Mouse (Mus musculus): ENCODE results near the gene Mylk. TPM values are rescaled to one million over a fixed set of nuclear protein-coding genes. Genes with fewer than 3 reads are reported as not detected.
"Not testable (repeated sequence)": the region's sequence is repeated elsewhere in the genome, so short reads cannot be mapped to it uniquely, and the experiment has no call there.

Mylk gene
- polyA plus RNA-seq, 1 experiment from 2014 or later, result 7.9 TPM

DNA sequence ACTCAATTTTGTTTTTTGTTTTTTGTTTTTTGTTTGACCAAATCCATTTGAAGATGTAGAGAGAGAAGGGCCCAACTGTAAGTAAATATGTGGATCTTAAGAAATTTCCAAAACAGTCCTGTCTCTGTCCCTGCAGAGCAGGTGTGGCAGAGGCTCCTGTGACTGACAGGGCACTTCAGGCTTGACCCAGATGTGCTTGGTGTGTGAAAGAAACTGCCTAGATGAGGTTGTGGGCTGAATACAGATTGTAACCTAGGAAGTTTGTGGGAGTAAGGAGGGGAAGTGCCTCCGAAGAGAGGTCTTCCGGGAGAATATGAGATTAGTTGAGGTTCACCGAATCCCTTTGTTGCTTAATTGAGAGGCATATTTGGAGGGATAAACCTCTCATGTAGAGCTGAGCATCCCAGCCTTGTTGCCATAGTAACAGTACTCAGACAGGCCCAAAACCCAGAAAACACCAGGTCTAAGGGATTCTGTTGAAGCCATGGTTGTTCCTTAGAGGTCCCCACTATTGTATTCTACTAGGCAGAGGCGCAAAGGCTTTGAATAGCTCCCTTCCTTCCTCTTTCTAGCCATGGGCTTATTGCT is 27.5 kb downstream of the Mylk start:
- H3K4me1 ChIP-seq, result peaks cover 14% of the 10 kb centered on the region
- no peaks in the 10 kb centered on the region for H3K9me3 ChIP-seq
- no peaks in the 10 kb centered on the region for H3K36me3 ChIP-seq
- WGBS, result 13% methylated on average over 4 of the region's 4 CpGs
- no peak overlapping the region for H3K4me3 ChIP-seq
- ATAC-seq (ENCODE audit: low FRiP score, low read depth), result peak; percentile 74
- 0 out of 2 replicates have a peak overlapping the region, but pooled peaks have one; percentile 14 for H3K4me2 ChIP-seq (replicated peaks)
- no peak overlapping the region for H3K9ac ChIP-seq (replicated peaks)
- H3K27me3 ChIP-seq, result peaks cover 38% of the 10 kb centered on the region
- H3K27ac ChIP-seq (replicated peaks), result no peak overlapping the region

- H3K9me3 ChIP-seq, result no peaks in the 10 kb centered on the region
- H3K36me3 ChIP-seq, result no peaks in the 10 kb centered on the region
- H3K27me3 ChIP-seq, result no peaks in the 10 kb centered on the region
- H3K4me3 ChIP-seq, result no peak overlapping the region
- WGBS, result 67% methylated on average over 1 of the region's 1 CpGs
- ATAC-seq (ENCODE audit: low FRiP score, low read depth), result no peak
- no peak overlapping the region for H3K27ac ChIP-seq (replicated peaks)
- H3K4me1 ChIP-seq, result peaks cover 8% of the 10 kb centered on the region
- H3K9ac ChIP-seq (replicated peaks), result no peak overlapping the region
- H3K4me2 ChIP-seq (replicated peaks), result no peak overlapping the region
These were observed 37.4 kb downstream of the Mylk start for GRCm38 (mm10) chr16:34782442-34782841.

- no peak for ATAC-seq (ENCODE audit: low FRiP score, low read depth)
- no peaks in the 10 kb centered on the region for H3K36me3 ChIP-seq
- no peaks in the 10 kb centered on the region for H3K27me3 ChIP-seq
- H3K4me3 ChIP-seq, result no peak overlapping the region
- peaks cover 8% of the 10 kb centered on the region for H3K4me1 ChIP-seq
- H3K9ac ChIP-seq (replicated peaks), result no peak overlapping the region
- 94% methylated on average over 5 of the region's 5 CpGs for WGBS
- H3K9me3 ChIP-seq, result no peaks in the 10 kb centered on the region
- H3K4me2 ChIP-seq (replicated peaks), result no peak overlapping the region
- no peak overlapping the region for H3K27ac ChIP-seq (replicated peaks)
These were observed 38.5 kb downstream of the Mylk start for GRCm38 (mm10) chr16:34783536-34783935.

DNA sequence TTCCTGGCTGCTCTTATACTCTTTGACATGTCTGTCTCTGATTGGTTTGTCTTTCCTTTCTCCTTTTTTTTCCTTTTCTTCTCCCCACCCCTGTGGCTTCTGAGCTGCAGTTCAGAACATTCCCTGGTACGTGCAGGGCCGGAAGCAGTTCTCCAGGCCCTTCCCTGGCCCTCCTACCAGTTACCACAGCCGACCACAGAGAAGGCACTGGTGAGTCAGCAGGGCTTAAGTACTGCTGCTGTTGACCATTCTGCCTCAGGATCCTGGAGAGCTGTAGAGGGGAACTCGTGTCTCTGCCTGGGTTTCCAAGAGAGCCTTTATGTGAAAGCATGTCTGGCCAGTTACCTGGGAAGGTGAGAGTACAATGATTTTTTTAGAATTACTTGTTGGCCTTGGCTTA is 39.7 kb downstream of the Mylk start:
- no peaks in the 10 kb centered on the region for H3K36me3 ChIP-seq
- H3K27me3 ChIP-seq, result no peaks in the 10 kb centered on the region
- 69% methylated on average over 4 of the region's 4 CpGs for WGBS
- H3K4me2 ChIP-seq (replicated peaks), result no peak overlapping the region
- no peak overlapping the region for H3K27ac ChIP-seq (replicated peaks)
- H3K4me1 ChIP-seq, result peaks cover 8% of the 10 kb centered on the region
- no peak overlapping the region for H3K4me3 ChIP-seq
- H3K9ac ChIP-seq (replicated peaks), result no peak overlapping the region
- no peaks in the 10 kb centered on the region for H3K9me3 ChIP-seq
- no peak for ATAC-seq (ENCODE audit: low FRiP score, low read depth)

DNA sequence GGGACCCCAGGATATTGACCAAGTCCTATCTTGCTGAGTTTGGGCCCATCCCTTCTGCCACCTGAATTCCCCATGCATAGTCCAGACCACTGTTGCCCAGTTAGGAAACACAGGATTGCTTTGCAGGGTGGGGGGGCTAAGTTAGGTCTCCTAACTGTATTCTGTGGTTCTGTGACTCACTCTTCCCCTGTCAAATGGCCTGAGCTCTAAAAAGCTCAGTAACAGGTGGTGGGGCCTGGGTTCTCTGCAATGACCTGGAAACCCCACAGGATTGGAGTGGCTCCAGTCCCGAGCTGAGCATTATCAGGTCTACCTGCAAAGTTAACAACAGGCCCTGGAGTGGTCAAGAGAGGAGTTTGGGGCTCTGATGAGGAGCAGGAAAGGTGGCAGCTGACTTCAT is 47.5 kb downstream of the Mylk start:
- no peaks in the 10 kb centered on the region; the same call in 1 of the 2 replicates for H3K4me1 ChIP-seq
- no peak overlapping the region for H3K4me3 ChIP-seq
- WGBS, result 52% methylated on average over 1 of the region's 1 CpGs
- H3K36me3 ChIP-seq, result no peaks in the 10 kb centered on the region
- peaks cover 7% of the 10 kb centered on the region; the same call in 1 of the 2 replicates for H3K27me3 ChIP-seq
- H3K9ac ChIP-seq (replicated peaks), result no peak overlapping the region
- no peak overlapping the region for H3K27ac ChIP-seq (replicated peaks)
- no peak overlapping the region for H3K4me2 ChIP-seq (replicated peaks)
- no peaks in the 10 kb centered on the region for H3K9me3 ChIP-seq
- ATAC-seq (ENCODE audit: low FRiP score, low read depth), result no peak

DNA sequence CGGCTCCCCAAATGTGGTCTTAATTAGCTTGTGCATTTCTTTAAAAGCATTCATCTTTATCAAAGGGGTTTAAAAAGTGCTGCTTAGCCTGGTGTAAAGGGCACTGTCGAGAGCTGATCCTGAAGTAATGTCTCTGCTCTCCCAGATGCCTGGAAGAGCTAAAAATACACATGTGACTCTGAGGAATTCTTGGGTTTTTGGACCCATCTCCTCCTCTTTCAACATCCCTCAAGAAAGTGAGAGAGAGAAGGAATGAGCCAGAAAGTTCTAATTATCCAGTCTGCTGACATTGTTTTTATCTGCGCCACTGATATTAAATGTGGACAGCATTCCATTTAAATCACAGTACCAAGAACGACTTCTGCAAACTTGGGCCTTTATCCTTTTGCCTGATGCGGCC is 48.0 kb downstream of the Mylk start:
- Histone ChIP-seq H3K9me3 (no peaks in the 10 kb centered on the region), H3K4me1 (no peaks in the 10 kb centered on the region; the same call in 1 of the 2 replicates), H3K36me3 (no peaks in the 10 kb centered on the region), H3K9ac (replicated peaks) (no peak overlapping the region), H3K4me2 (replicated peaks) (no peak overlapping the region), H3K27me3 (peaks cover 7% of the 10 kb centered on the region; the same call in 1 of the 2 replicates), H3K27ac (replicated peaks) (no peak overlapping the region), H3K4me3 (no peak overlapping the region)
- no peak for ATAC-seq (ENCODE audit: low FRiP score, low read depth)
- WGBS, result 61% methylated on average over 5 of the region's 5 CpGs

GRCm38 (mm10) chr16:34801222-34801621 is 56.2 kb downstream of the Mylk start:
- H3K4me2 ChIP-seq (replicated peaks), result no peak overlapping the region
- H3K4me3 ChIP-seq, result no peak overlapping the region
- 89% methylated on average over 5 of the region's 5 CpGs for WGBS
- no peak overlapping the region for H3K9ac ChIP-seq (replicated peaks)
- H3K4me1 ChIP-seq, result no peaks in the 10 kb centered on the region
- no peaks in the 10 kb centered on the region for H3K36me3 ChIP-seq
- ATAC-seq (ENCODE audit: low FRiP score, low read depth), result no peak
- no peak overlapping the region for H3K27ac ChIP-seq (replicated peaks)
- no peaks in the 10 kb centered on the region for H3K9me3 ChIP-seq
- H3K27me3 ChIP-seq, result 0 out of 2 replicates have a peak, but pooled peaks cover 4% of the 10 kb centered on the region

GRCm38 (mm10) chr16:34804286-34805010 is 59.4 kb downstream of the Mylk start:
- ATAC-seq (ENCODE audit: low FRiP score, low read depth), result no peak
- peaks cover 18% of the 10 kb centered on the region for H3K4me1 ChIP-seq
- no peaks in the 10 kb centered on the region for H3K9me3 ChIP-seq
- H3K4me3 ChIP-seq, result no peak overlapping the region
- H3K9ac ChIP-seq (replicated peaks), result no peak overlapping the region
- H3K27me3 ChIP-seq, result peaks cover 21% of the 10 kb centered on the region
- 58% methylated on average over 11 of the region's 11 CpGs for WGBS
- H3K27ac ChIP-seq (replicated peaks), result no peak overlapping the region
- H3K36me3 ChIP-seq, result no peaks in the 10 kb centered on the region
- H3K4me2 ChIP-seq (replicated peaks), result no peak overlapping the region

- Histone ChIP-seq H3K9ac (replicated peaks) (no peak overlapping the region), H3K9me3 (no peaks in the 10 kb centered on the region), H3K4me3 (no peak overlapping the region), H3K4me1 (peaks cover 18% of the 10 kb centered on the region), H3K4me2 (replicated peaks) (peak overlapping the region; percentile 41), H3K27me3 (peaks cover 21% of the 10 kb centered on the region), H3K27ac (replicated peaks) (no peak overlapping the region), H3K36me3 (no peaks in the 10 kb centered on the region)
- 7% methylated on average over 16 of the region's 16 CpGs for WGBS
- no peak for ATAC-seq (ENCODE audit: low FRiP score, low read depth)
These were observed 62.1 kb downstream of the Mylk start for GRCm38 (mm10) chr16:34806883-34807767.

DNA sequence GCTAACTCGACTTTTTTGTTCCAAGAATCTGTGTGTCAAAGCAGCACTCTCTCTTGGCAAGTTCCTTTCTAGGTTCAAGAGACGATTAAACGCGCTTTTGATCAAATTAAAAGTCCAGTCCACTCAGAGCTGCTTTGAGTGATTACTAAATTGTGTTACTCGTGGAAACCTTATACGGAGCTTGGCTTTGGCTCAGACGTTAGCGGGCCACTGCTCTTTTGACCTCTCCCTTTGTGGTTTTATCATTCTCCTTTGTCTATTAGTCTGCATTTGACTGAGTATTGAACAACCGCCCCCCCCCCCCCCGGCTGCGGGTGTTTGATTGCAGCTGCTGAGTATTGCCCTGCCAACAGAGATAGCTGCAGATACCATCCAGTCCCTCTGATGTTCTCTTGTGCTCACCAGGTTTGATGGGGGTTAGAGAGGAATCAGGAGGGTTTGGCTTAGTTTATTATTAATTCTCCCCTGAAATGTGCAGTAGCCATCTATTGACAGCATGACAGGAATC is 62.8 kb downstream of the Mylk start:
- H3K36me3 ChIP-seq, result no peaks in the 10 kb centered on the region
- H3K4me2 ChIP-seq (replicated peaks), result 0 out of 2 replicates have a peak overlapping the region, but pooled peaks have one; percentile 17
- no peak overlapping the region for H3K9ac ChIP-seq (replicated peaks)
- H3K4me1 ChIP-seq, result peaks cover 18% of the 10 kb centered on the region
- WGBS, result 8% methylated on average over 11 of the region's 11 CpGs
- peaks cover 21% of the 10 kb centered on the region for H3K27me3 ChIP-seq
- ATAC-seq (ENCODE audit: low FRiP score, low read depth), result no peak
- no peaks in the 10 kb centered on the region for H3K9me3 ChIP-seq
- H3K4me3 ChIP-seq, result no peak overlapping the region
- no peak overlapping the region for H3K27ac ChIP-seq (replicated peaks)

DNA sequence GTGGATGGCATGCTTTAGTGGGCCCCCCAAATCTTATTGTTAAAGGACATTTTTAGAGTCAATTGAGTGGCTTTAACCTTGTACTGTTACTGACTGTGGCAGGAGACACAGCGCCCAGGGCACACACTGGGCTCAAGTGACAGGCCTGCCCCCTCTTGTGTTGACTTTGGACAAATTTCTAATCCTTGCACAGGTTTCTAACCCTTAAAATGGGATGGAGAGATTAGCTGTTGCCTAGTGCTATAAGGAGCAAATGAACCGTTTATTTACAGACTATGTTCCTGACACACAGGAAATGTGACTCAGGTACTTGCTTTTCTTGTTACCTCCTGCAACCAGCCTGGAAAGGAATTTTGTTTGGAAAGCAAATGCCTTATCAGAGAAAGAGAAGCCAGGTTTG is 67.2 kb downstream of the Mylk start:
- H3K4me2 ChIP-seq (replicated peaks), result no peak overlapping the region
- no peaks in the 10 kb centered on the region for H3K9me3 ChIP-seq
- no peak overlapping the region for H3K9ac ChIP-seq (replicated peaks)
- no peaks in the 10 kb centered on the region for H3K36me3 ChIP-seq
- H3K4me1 ChIP-seq, result peaks cover 11% of the 10 kb centered on the region
- H3K4me3 ChIP-seq, result no peak overlapping the region
- H3K27ac ChIP-seq (replicated peaks), result no peak overlapping the region
- no peak for ATAC-seq (ENCODE audit: low FRiP score, low read depth)
- WGBS, result 40% methylated on average over 2 of the region's 2 CpGs
- H3K27me3 ChIP-seq, result peaks cover 9% of the 10 kb centered on the region; the same call in 1 of the 2 replicates

- not testable (repeated sequence) for H3K9me3 ChIP-seq; H3K27me3 ChIP-seq; H3K36me3 ChIP-seq; ATAC-seq (ENCODE audit: low FRiP score, low read depth); H3K4me3 ChIP-seq; H3K4me2 ChIP-seq (replicated peaks); H3K27ac ChIP-seq (replicated peaks); H3K9ac ChIP-seq (replicated peaks); H3K4me1 ChIP-seq
These were observed 68.2 kb downstream of the Mylk start for GRCm38 (mm10) chr16:34813161-34813560.

All from midbrain, embryonic 12.5 days (tissue).